Mouse (Mus musculus) bone marrow macrophage, adult 2 months (primary cell): ENCODE data around the gene Tmem200a.

Experiments used
- CTCF ChIP-seq: IDR thresholded peaks from 2 replicates; pipeline ENCODE4 v1.5.1; 2012; ENCODE audit warnings: low read depth, mild to moderate bottlenecking, low read length, moderate library complexity
- POLR2A ChIP-seq: IDR thresholded peaks from 2 replicates; pipeline ENCODE4 v1.6.1; 2012; ENCODE audit warnings: mild to moderate bottlenecking, low read depth, low read length, borderline replicate concordance

- TF ChIP-seq POLR2A (no peak), CTCF (no peak)
These were observed 150.4 kb downstream of the Tmem200a start for GRCm38 (mm10) chr10:25928448-25928786.
